Mouse (Mus musculus) C2C12 (cell line): ENCODE results near the gene Ccnb2. TPM values are rescaled to one million over a fixed set of nuclear protein-coding genes. Genes with fewer than 3 reads are reported as not detected.

Source experiments
- H3K27me3 ChIP-seq: one replicate; pipeline ENCODE4 v1.6.1; 2011; ENCODE audit not compliant: control insufficient read depth, insufficient read depth, insufficient read length
- H3K36me3 ChIP-seq: one replicate; pipeline ENCODE4 v1.6.1; 2011; ENCODE audit not compliant: control insufficient read depth, insufficient read depth
- H3K4me3 ChIP-seq: one replicate; pipeline ENCODE4 v1.5.1; 2011; ENCODE audit warnings: mild to moderate bottlenecking, control low read depth; ENCODE audit not compliant: poor library complexity, insufficient read depth, severe bottlenecking
- H3K79me2 ChIP-seq: one replicate; pipeline ENCODE4 v1.6.1; 2011; ENCODE audit not compliant: control insufficient read depth, insufficient read depth
- H3K79me3 ChIP-seq: one replicate; pipeline ENCODE4 v1.6.1; 2011; ENCODE audit warnings: low read depth, control low read depth
- H3ac ChIP-seq: one replicate; pipeline ENCODE3; 2011; ENCODE audit warnings: low read depth; ENCODE audit not compliant: control insufficient read depth, insufficient read length
- CEBPB ChIP-seq: IDR thresholded peaks from one replicate; pipeline ENCODE4 v1.6.1; 2011; ENCODE audit warnings: low read depth, mild to moderate bottlenecking, control low read depth, moderate library complexity
- CTCF ChIP-seq: IDR thresholded peaks from one replicate; pipeline ENCODE4 v1.5.1; 2011; ENCODE audit not compliant: control insufficient read depth, insufficient read depth, insufficient read length
- FOSL1 ChIP-seq: IDR thresholded peaks from one replicate; pipeline ENCODE4 v1.8.0; 2011; ENCODE audit warnings: mild to moderate bottlenecking, low read length; ENCODE audit not compliant: poor library complexity, insufficient read depth, severe bottlenecking
- MAX ChIP-seq: IDR thresholded peaks from one replicate; pipeline ENCODE4 v1.6.1; 2011; ENCODE audit warnings: mild to moderate bottlenecking, control low read depth
- MYOD1 ChIP-seq: IDR thresholded peaks from one replicate; pipeline ENCODE4 v1.6.1; 2011; ENCODE audit warnings: low read depth; ENCODE audit not compliant: control insufficient read depth, insufficient read length
- MYOG ChIP-seq: IDR thresholded peaks from one replicate; pipeline ENCODE4 v1.6.1; 2011; ENCODE audit not compliant: control insufficient read depth, insufficient read length; ENCODE audit errors: extremely low read depth
- USF1 ChIP-seq: IDR thresholded peaks from one replicate; pipeline ENCODE4 v1.6.1; 2011; ENCODE audit warnings: low read depth, mild to moderate bottlenecking, control low read depth, moderate library complexity
- polyA plus RNA-seq: library from polyadenylated mRNA; unstranded; fragments of >200 nt; fragmentation: generic; extraction: Trizol; gene quantifications from one replicate; pipeline ENCODE4 v1.2.1, GENCODE M21; 2012; ENCODE audit warnings: missing spikeins

The Ccnb2 gene
- polyA plus RNA-seq, 1 experiment, result 80.8 TPM

DNA sequence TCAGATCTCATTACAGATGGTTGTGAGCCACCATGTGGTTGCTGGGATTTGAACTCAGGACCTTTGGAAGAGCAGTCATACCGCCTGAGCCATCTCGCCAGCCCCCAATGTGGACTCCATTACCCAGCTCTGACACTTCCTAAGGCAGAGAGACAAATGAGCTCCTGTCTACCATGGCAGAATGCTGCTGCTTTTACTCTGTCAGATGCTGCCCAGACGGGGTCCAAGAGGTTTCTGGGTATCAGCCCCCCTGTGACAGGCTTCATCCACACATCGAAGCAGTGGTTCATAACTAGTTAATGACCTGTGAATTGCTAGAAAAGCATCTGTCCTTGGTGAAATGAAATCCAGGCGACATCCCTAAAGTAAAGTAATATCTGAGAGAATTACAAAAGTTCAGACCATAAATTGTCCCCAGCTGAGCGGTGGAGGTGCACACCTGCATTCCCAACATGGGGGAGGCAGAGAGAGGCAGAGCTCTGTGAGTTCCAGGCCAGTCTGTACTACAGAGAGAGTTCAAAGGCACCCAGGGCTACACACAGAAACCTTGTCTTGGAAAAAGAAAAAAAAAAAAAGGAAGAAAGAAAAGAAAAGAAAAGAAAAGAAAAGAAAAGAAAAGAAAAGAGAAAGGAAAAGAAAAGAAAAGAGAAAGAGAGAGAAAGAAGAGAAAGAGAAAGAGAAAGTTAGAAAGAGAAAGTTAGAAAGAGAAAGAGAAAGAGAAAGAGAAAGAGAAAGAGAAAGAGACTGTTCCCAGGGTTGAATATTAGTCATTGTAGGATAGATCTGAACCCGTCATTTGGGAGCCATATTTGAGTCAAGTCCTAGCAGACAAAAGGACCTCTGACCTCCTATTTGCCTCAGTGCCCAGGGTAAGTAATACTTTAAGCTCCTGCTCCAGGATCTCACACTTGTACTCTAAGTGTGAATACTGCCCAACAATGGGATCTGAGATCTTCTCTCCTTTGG, 41.6 kb downstream of the Ccnb2 start:
- peaks cover 40% of the 10 kb centered on the region for H3K36me3 ChIP-seq
- H3K4me3 ChIP-seq, result no peak overlapping the region
- no peaks in the 10 kb centered on the region for H3K79me2 ChIP-seq
- H3K79me3 ChIP-seq, result no peaks in the 10 kb centered on the region
- TF ChIP-seq USF1 (no peak), MYOD1 (no peak), FOSL1 (no peak), MAX (no peak), CEBPB (no peak), MYOG (no peak), CTCF (no peak)
- no peak overlapping the region for H3ac ChIP-seq
- no peaks in the 10 kb centered on the region for H3K27me3 ChIP-seq

DNA sequence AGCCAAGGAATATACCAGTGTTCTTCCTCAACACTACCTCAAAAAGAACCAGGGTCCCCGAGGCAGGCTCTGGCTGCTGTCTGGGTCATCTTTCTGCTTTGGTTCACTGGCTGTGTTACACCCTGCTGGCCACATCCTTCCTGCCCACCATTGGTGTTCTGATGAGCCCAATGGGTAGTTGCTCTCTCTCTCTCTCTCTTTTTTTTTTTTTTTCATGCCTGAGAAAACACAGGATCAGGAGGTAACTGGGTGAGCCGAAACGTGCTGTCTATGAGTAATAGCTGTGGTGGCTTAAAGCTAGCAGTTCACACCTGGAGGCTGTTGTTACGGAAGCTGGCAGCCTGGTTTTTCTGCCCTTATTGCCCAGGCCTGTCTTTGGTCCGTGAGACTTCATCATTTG, 49.7 kb downstream of the Ccnb2 start:
- Histone ChIP-seq H3K79me2 (no peaks in the 10 kb centered on the region), H3K36me3 (peaks cover 37% of the 10 kb centered on the region)
- TF ChIP-seq MYOG, result no peak
- TF ChIP-seq CEBPB, result no peak
- no peak for TF ChIP-seq MYOD1
- TF ChIP-seq MAX, result no peak
- TF ChIP-seq FOSL1, result no peak
- no peak for TF ChIP-seq USF1
- no peak for TF ChIP-seq CTCF

DNA sequence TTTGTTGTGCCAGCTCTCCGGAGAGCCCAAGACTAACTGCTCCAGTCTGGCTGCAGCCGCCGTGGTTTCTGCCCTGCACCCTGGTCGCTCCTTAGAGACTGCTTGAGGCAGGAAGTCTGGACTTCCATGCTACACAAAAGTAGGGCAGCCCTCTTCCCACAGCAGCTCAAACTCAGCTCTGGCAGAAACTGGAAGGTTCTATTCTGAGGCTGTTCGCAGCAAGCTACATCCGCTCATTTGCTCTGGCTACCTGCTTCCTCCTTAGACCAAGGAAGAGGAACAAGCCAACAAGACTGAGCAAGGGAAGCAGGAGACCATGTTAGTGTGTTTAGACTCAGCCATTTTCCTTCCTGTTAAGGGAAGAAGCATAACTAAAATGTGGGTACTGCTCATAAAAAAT, 54.4 kb downstream of the Ccnb2 start:
- H3K36me3 ChIP-seq, result peaks cover 55% of the 10 kb centered on the region
- TF ChIP-seq USF1 (no peak), CEBPB (no peak), FOSL1 (no peak), MYOD1 (no peak), CTCF (no peak), MAX (no peak), MYOG (no peak)
- H3K27me3 ChIP-seq, result no peaks in the 10 kb centered on the region
- H3K79me2 ChIP-seq, result no peaks in the 10 kb centered on the region
- no peak overlapping the region for H3ac ChIP-seq
- no peak overlapping the region for H3K4me3 ChIP-seq
- H3K79me3 ChIP-seq, result no peaks in the 10 kb centered on the region

More for the DNA sequence above, 49.7 kb downstream of the Ccnb2 start:
- no peak overlapping the region for H3ac ChIP-seq
- H3K4me3 ChIP-seq, result no peak overlapping the region
- no peaks in the 10 kb centered on the region for H3K27me3 ChIP-seq
- H3K79me3 ChIP-seq, result no peaks in the 10 kb centered on the region

DNA sequence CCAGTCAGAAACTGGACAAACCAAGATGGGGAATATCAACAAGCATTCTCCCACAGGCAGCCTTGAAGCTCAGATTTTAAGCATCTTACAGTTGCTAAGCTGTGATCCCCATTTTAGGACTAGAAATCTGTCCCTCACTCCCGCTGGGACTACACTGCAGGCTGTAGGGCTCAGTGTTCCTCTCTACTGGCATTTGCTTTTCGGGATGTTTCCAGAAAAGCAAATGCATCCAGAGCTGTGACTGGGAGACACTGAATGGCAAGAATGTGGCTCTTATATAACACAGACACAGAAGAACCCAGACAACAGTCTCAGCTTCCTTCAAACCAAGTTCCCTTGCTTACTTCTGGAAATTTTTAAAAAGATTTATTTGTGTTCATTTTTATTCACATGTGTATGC, 55.4 kb downstream of the Ccnb2 start:
- no peaks in the 10 kb centered on the region for H3K27me3 ChIP-seq
- no peaks in the 10 kb centered on the region for H3K79me2 ChIP-seq
- H3K4me3 ChIP-seq, result no peak overlapping the region
- H3ac ChIP-seq, result no peak overlapping the region
- H3K79me3 ChIP-seq, result no peaks in the 10 kb centered on the region
- H3K36me3 ChIP-seq, result peaks cover 57% of the 10 kb centered on the region
- TF ChIP-seq CTCF, result no peak
- TF ChIP-seq MAX, result no peak
- TF ChIP-seq MYOG, result no peak
- TF ChIP-seq FOSL1, result no peak
- TF ChIP-seq MYOD1, result no peak
- no peak for TF ChIP-seq CEBPB
- TF ChIP-seq USF1, result no peak

DNA sequence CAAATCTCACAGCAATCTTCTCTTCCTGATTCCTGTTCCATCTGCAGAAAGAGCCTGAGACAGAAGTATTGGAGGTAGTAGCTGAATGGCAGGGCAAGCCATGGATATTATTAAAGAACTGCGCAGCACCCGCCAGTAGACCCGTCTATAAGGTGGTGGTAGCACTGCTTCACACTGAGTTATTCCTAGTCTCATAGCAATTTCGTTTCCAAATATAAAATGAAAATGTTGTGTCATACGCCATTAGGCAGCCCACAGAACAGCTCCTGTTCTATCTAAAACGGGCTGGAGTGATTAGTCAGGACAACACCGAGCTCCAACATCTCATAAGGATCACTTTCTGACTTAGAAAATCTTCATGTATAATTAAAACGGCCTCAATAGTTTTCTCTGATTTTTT, 56.6 kb downstream of the Ccnb2 start:
- Histone ChIP-seq H3K79me2 (no peaks in the 10 kb centered on the region), H3K36me3 (peaks cover 62% of the 10 kb centered on the region), H3K27me3 (no peaks in the 10 kb centered on the region), H3K79me3 (no peaks in the 10 kb centered on the region), H3ac (no peak overlapping the region), H3K4me3 (no peak overlapping the region)
- TF ChIP-seq FOSL1 (no peak), MYOG (no peak), CTCF (no peak), MYOD1 (no peak), MAX (no peak), CEBPB (no peak), USF1 (no peak)
